Mouse (Mus musculus) heart, embryonic 12.5 days (tissue): ENCODE measurements around the gene Mtnr1b. TPM values are rescaled to one million over a fixed set of nuclear protein-coding genes. Genes with fewer than 3 reads are reported as not detected.

Source experiments
- ATAC-seq: fragments of 200-750 bp; cut with Nextera tagmentation; 2 replicates; pipeline ENCODE4 v1.8.0; 2017; ENCODE audit warnings: moderate TSS enrichment, moderate library complexity; ENCODE audit not compliant: insufficient number of reproducible peaks, low FRiP score
- H3K27ac ChIP-seq: fragments of 300-500 bp; sonication (generic); 2 replicates; pipeline ENCODE4 v1.5.1; 2016; ENCODE audit warnings: mild to moderate bottlenecking, moderate library complexity; ENCODE audit not compliant: poor library complexity, severe bottlenecking
- H3K27me3 ChIP-seq: fragments of 300-500 bp; sonication (generic); replicated peaks from 2 replicates; pipeline ENCODE4 v1.6.1; 2016; ENCODE audit warnings: mild to moderate bottlenecking, moderate library complexity
- H3K36me3 ChIP-seq: fragments of 300-500 bp; sonication (generic); 2 replicates; pipeline ENCODE4 v1.6.1; 2016; ENCODE audit warnings: mild to moderate bottlenecking, moderate library complexity
- H3K4me1 ChIP-seq: fragments of 300-500 bp; sonication (generic); replicated peaks from 2 replicates; pipeline ENCODE4 v1.6.1; 2016; ENCODE audit warnings: mild to moderate bottlenecking
- H3K4me2 ChIP-seq: fragments of 300-500 bp; sonication (generic); 2 replicates; pipeline ENCODE4 v1.6.1; 2016; ENCODE audit warnings: mild to moderate bottlenecking, moderate library complexity
- H3K4me3 ChIP-seq: fragments of 300-500 bp; sonication (generic); 2 replicates; pipeline ENCODE4 v1.5.1; 2016; ENCODE audit warnings: mild to moderate bottlenecking
- H3K9ac ChIP-seq: fragments of 300-500 bp; sonication (generic); 2 replicates; pipeline ENCODE4 v1.6.1; 2016; ENCODE audit warnings: mild to moderate bottlenecking, moderate library complexity
- H3K9me3 ChIP-seq: fragments of 300-500 bp; sonication (generic); replicated peaks from 2 replicates; pipeline ENCODE4 v1.6.1; 2016; ENCODE audit warnings: mild to moderate bottlenecking, moderate library complexity
- WGBS: fragments of 180-500 bp; shearing (Covaris S2); methylation state at CpG from one replicate; pipeline ENCODE4 v1.1.7; 2016; 5-methylcytosine and 5-hydroxymethylcytosine counted together
- polyA plus RNA-seq: library from polyadenylated mRNA; unstranded; fragments of >200 nt; fragmentation: Nextera tagmentation; extraction: Ambion mirVana; gene quantifications from 2 replicates; pipeline ENCODE4 v1.2.1, GENCODE M21; 2016

Mtnr1b gene
- polyA plus RNA-seq = not detected in 2 replicates

GRCm38 (mm10) chr9:15874506-15875160 is at the start of gene Mtnr1b:
Mtnr1b (minus strand) TSS chr9:15874556.
- Histone ChIP-seq H3K4me3 (no peak within 1 kb of the TSS), H3K9me3 (no peaks in the 10 kb centered on the region), H3K36me3 (no peaks in the 10 kb centered on the region), H3K27ac (no peak within 1 kb of the TSS), H3K4me2 (peak within 1 kb of the TSS; percentile 25; the same call in 1 of the 2 replicates), H3K27me3 (peaks cover 31% of the 10 kb centered on the region), H3K4me1 (peaks cover 9% of the 10 kb centered on the region; the same call in 1 of the 2 replicates), H3K9ac (no peak within 1 kb of the TSS)
- ATAC-seq = no peak
- 51% methylated on average over 19 of the region's 19 CpGs for WGBS

- no peaks in the 10 kb centered on the region for H3K36me3 ChIP-seq
Observed at GRCm38 (mm10) chr9:15920271-15920670, 45.9 kb upstream of the Mtnr1b start.

GRCm38 (mm10) chr9:15919373-15920005 is 45.1 kb upstream of the Mtnr1b start:
- no peaks in the 10 kb centered on the region for H3K9me3 ChIP-seq
- no peaks in the 10 kb centered on the region for H3K36me3 ChIP-seq
- H3K4me3 ChIP-seq = no peak overlapping the region
- H3K27ac ChIP-seq = no peak overlapping the region
- H3K4me2 ChIP-seq = no peak overlapping the region
- H3K9ac ChIP-seq = no peak overlapping the region
- WGBS = 71% methylated on average over 5 of the region's 5 CpGs
- peaks cover 11% of the 10 kb centered on the region for H3K27me3 ChIP-seq
- 0 out of 2 replicates have a peak, but pooled peaks cover 4% of the 10 kb centered on the region for H3K4me1 ChIP-seq
- ATAC-seq = no peak

More at GRCm38 (mm10) chr9:15920271-15920670, 45.9 kb upstream of the Mtnr1b start:
- Histone ChIP-seq H3K4me3 (no peak overlapping the region), H3K4me2 (no peak overlapping the region), H3K27ac (no peak overlapping the region), H3K9ac (no peak overlapping the region), H3K4me1 (0 out of 2 replicates have a peak, but pooled peaks cover 4% of the 10 kb centered on the region), H3K9me3 (no peaks in the 10 kb centered on the region), H3K27me3 (peaks cover 11% of the 10 kb centered on the region)
- WGBS = 48% methylated on average over 4 of the region's 4 CpGs
- no peak for ATAC-seq

DNA sequence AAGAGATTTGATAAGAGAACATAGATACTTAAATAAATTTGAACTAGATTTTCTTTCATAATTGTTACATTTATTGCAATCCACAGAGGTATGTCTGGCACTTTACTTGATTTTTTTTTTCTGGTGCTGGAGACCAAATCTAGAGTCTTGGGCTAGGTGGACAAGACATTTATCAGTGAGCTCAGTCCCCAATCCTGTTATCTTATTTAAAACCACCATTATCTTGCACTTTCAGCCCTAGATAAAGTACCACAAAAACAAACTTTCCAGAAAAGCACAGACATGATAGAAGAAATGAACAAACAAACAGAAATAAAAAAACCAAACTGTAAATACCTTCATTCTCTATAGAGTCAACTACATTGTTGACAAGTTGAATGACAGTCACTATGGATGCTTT is 42.2 kb upstream of the Mtnr1b start:
- Histone ChIP-seq H3K4me1 (0 out of 2 replicates have a peak, but pooled peaks cover under 1% of the 10 kb centered on the region), H3K9ac (no peak overlapping the region), H3K9me3 (no peaks in the 10 kb centered on the region), H3K36me3 (no peaks in the 10 kb centered on the region), H3K27ac (no peak overlapping the region), H3K4me2 (no peak overlapping the region), H3K4me3 (no peak overlapping the region), H3K27me3 (no peaks in the 10 kb centered on the region)
- no peak for ATAC-seq

DNA sequence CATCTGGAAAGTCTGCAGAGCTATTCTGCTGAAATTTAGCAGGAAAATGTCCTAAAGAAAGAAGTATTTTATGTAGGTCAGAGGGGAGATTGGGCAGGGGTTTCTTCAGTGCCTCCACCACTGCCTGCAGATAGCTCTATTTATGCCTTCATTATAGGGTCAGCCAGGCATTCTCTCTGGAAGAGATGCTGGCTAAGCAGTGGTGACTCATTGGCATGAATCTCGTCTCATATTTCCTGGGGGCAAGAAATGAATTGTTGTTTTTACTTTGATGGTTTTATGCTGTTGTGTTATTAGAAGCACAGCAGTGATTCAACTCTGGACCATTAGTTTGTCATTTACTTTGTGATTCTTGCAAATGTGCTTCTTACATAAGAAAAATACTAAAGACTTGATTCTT is 38.4 kb upstream of the Mtnr1b start:
- Histone ChIP-seq H3K27me3 (no peaks in the 10 kb centered on the region), H3K9ac (no peak overlapping the region), H3K4me3 (no peak overlapping the region), H3K4me2 (no peak overlapping the region), H3K27ac (no peak overlapping the region), H3K9me3 (no peaks in the 10 kb centered on the region), H3K4me1 (0 out of 2 replicates have a peak, but pooled peaks cover 7% of the 10 kb centered on the region), H3K36me3 (no peaks in the 10 kb centered on the region)
- no peak for ATAC-seq
- 50% methylated on average over 1 of the region's 1 CpGs for WGBS

GRCm38 (mm10) chr9:15909397-15910113 is 35.2 kb upstream of the Mtnr1b start:
- Histone ChIP-seq H3K4me3 (no peak overlapping the region), H3K4me1 (0 out of 2 replicates have a peak, but pooled peaks cover 7% of the 10 kb centered on the region), H3K27me3 (no peaks in the 10 kb centered on the region), H3K27ac (no peak overlapping the region), H3K36me3 (no peaks in the 10 kb centered on the region), H3K4me2 (no peak overlapping the region), H3K9me3 (no peaks in the 10 kb centered on the region), H3K9ac (no peak overlapping the region)
- ATAC-seq = no peak
- 49% methylated on average over 2 of the region's 2 CpGs for WGBS

DNA sequence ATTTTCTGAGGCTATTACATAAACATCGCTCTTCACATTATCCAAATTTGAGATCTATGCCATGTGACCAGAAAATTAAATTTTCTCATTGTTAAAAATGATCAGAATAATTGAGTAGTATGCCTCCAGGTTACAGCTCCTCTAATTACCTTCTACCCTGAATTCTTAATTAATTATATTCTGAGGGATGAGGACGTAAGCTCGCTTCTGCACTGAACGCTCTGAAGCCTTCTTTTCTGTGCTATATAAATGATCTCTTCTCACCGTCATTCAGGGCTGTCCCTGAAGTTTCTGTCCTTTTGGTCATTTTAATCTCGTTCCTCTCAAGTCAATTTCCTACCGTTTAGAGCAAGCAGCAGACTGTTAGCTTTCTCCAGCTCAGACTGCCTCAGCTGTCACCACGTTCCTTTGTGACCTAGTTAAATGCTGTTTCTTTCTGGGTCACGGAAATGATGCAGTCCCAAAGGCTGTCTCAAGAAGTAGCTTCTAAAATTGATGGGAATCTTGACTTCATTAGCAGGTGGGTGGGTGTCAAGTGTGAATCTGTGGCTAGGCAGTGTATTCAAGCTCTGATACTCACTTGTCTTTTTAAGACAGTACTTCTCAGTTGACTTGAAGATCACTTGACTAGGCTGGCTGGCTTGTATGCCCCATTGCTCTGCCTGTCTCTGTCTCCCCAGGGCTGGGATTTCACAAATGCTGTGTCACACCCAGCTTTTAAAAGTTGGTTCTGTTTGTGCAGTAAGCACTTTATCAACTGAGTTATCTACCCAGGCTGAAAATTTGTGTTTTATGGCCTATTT is 29.8 kb upstream of the Mtnr1b start:
- Histone ChIP-seq H3K36me3 (no peaks in the 10 kb centered on the region), H3K27me3 (no peaks in the 10 kb centered on the region), H3K4me2 (no peak overlapping the region), H3K4me3 (no peak overlapping the region), H3K27ac (no peak overlapping the region), H3K4me1 (0 out of 2 replicates have a peak, but pooled peaks cover 3% of the 10 kb centered on the region), H3K9ac (no peak overlapping the region), H3K9me3 (no peaks in the 10 kb centered on the region)
- no peak for ATAC-seq
- 60% methylated on average over 9 of the region's 9 CpGs for WGBS

GRCm38 (mm10) chr9:15898112-15898511 is 23.8 kb upstream of the Mtnr1b start:
- H3K36me3 ChIP-seq = no peaks in the 10 kb centered on the region
- H3K9me3 ChIP-seq = no peaks in the 10 kb centered on the region
- H3K4me2 ChIP-seq = no peak overlapping the region
- H3K9ac ChIP-seq = no peak overlapping the region
- H3K27ac ChIP-seq = no peak overlapping the region
- no peaks in the 10 kb centered on the region for H3K27me3 ChIP-seq
- no peak for ATAC-seq
- WGBS = 80% methylated on average over 2 of the region's 2 CpGs
- H3K4me3 ChIP-seq = no peak overlapping the region
- H3K4me1 ChIP-seq = no peaks in the 10 kb centered on the region

- H3K36me3 ChIP-seq = no peaks in the 10 kb centered on the region
Observed at GRCm38 (mm10) chr9:15886756-15887155, 12.4 kb upstream of the Mtnr1b start.

GRCm38 (mm10) chr9:15880754-15881153 is 6.4 kb upstream of the Mtnr1b start:
- no peak overlapping the region for H3K9ac ChIP-seq
- ATAC-seq = no peak
- H3K27me3 ChIP-seq = no peaks in the 10 kb centered on the region
- H3K4me3 ChIP-seq = no peak overlapping the region
- no peaks in the 10 kb centered on the region for H3K9me3 ChIP-seq
- no peak overlapping the region for H3K4me2 ChIP-seq
- no peaks in the 10 kb centered on the region for H3K4me1 ChIP-seq
- no peaks in the 10 kb centered on the region for H3K36me3 ChIP-seq
- H3K27ac ChIP-seq = no peak overlapping the region

More at GRCm38 (mm10) chr9:15886756-15887155, 12.4 kb upstream of the Mtnr1b start:
- H3K9ac ChIP-seq = no peak overlapping the region
- H3K4me1 ChIP-seq = no peaks in the 10 kb centered on the region; the same call in 1 of the 2 replicates
- no peak for ATAC-seq
- 43% methylated on average over 5 of the region's 5 CpGs for WGBS
- H3K4me3 ChIP-seq = no peak overlapping the region
- H3K27me3 ChIP-seq = no peaks in the 10 kb centered on the region
- H3K27ac ChIP-seq = no peak overlapping the region
- no peaks in the 10 kb centered on the region for H3K9me3 ChIP-seq
- H3K4me2 ChIP-seq = no peak overlapping the region
